Mouse (Mus musculus): Measurements from ENCODE around the gene Nat8f1.
"Not testable (repeated sequence)": the region's sequence is repeated elsewhere in the genome, so short reads cannot be mapped to it uniquely, and the experiment has no call there.

The Nat8f1 gene

DNA sequence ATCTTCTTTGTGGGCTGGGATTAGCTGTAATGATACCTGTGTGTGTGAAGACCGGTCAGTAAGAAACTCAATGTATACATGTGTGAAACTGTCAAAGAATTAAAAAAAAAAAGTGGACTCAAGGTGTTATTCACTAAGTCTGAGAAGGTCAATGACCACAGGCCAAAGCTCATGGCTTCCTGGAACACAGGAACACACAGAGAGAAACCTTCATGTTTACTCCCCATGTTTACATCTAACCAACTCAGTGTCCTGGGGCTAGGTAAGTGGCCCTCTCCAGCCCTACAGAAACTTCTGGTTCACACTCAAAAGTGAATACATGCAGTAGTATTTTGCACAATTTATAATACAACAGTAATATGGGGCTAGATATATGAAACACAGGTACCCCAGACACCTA, 5.8 kb downstream of the Nat8f1 start:
- in situ Hi-C loops (cut with MboI; ENCODE audit: low sequenced_read_pairs), result no loop called here

DNA sequence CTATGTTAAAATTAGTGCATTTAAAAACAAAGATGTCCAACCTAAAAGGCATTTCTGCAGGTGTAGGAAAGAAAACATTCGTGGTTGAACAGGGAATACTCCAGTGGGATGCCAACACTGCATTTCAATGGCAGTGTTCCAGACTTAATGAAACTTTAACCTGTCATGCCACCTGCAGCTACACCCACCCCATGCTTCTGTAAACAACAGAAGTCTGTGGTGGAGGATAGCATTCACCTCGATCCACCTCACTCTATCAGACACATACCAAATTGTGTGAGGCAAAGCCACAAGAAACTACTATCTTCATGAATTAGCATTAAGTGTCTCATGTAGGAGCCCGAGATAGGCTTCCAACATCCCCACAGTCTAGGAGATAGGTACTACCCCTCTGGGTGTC, 7.1 kb downstream of the Nat8f1 start:
- in situ Hi-C loops (cut with MboI; ENCODE audit: low sequenced_read_pairs), result no loop called here

DNA sequence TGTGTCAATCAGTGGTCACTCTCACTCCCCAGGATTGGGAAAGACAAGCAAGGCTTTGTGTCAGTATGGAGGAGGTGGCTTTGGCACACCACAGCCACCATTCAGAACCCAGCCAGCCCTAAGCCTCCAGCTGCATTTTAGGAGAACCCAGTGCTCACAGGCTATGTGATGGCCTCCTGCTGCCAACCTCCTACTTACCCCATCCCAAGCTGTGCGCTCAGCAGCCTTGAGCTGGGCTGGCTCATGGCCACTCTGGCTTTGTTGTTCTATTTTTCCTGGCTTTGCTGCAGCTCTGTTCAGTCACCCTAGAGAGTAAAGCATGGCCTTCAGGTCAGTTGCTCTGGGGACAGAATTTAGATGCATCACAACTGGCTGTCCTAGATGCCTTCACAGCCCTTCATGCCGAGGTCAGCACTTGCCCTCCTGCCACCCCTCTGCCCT, 8.6 kb downstream of the Nat8f1 start:
- in situ Hi-C loops (cut with MboI; ENCODE audit: low sequenced_read_pairs), result not testable (repeated sequence)

DNA sequence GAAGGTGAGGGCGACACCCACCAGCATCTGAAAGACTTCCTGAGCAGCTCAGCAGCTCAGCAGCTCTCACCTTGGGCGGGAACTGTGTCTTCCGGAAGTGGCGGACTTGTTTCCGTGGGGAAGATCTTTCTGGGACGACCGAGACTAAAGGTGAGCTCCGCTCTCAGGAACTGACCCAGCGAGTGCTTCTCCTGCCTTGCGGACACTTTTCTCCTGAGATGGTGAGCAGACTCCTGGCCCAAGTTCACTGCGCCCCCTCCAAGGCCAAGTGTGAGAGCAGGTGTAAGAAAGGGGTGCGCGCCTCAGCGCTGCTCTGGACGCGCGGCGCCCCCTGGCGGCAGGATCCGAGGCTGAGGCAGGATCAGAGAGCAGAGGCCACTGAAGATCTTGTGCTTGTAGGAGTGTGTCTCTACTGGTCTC, 10.8 kb downstream of the Nat8f1 start, which contains the start of gene Nat8f4:
Nat8f4 (minus strand) TSS at position 243 of the 420 bp plus-strand sequence.
- in situ Hi-C loops (cut with MboI; ENCODE audit: low sequenced_read_pairs), result not testable (repeated sequence)

DNA sequence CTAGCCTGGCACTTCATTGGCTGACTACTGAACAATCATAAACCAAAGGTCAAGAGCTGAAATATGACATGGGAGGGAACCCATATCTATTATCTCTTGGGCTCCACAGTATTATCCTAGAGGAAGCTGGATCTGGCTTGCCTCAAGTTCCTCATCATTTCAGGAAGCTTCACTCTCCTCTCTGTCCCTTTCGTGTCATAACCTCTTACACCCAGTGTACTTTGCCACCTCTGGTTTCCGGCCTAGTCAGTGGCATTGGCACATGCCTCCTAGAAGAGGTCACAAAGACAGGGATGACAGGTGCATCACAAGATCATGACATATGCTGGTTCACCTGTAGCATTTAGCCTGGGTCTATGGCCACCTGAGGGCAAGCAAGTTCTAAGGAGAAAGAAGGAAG, 13.2 kb downstream of the Nat8f1 start:
- in situ Hi-C loops (cut with MboI; ENCODE audit: low sequenced_read_pairs), result no loop called here

DNA sequence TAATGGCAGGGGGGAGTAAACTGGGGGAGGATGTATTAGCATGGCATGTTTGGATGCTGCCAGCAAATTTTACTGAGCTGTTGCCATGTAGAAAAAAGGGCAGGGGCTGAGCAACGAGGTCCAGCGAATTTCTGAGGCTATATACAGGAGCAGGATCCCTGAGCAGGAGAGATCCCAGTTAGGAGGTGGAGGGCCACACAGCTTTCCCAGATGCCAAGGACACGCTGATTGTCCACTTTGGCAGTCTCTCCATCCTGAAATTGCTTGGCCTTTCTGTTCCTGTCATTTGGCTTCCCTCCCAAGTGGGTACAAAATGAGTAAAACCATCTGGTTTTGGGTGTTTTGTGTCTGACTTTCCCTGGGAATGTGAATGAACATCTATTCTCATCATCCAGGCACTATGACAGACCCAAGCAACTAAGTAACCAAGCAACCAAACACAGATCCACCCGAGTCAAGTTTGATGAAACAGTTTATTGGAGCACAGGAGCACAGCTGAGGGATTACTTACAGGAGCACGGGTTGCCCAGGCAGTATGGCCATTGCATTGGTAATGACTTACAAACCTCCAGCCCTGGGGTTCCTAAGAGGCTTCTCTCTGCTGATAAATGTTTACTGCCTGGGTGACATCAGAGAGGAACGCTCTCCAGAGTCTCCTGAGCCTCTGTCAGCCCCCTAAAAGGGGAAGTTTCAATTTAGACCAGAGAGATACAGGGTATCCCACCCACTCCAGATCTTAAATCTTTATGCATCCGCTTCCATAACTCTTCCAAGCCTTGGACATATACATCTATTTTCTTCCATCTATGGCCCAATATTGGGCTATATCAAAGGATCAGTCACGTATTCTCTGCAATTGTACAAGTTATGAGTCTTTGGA, 16.7 kb downstream of the Nat8f1 start:
- in situ Hi-C loops (cut with MboI; ENCODE audit: low sequenced_read_pairs), result not testable (repeated sequence)

DNA sequence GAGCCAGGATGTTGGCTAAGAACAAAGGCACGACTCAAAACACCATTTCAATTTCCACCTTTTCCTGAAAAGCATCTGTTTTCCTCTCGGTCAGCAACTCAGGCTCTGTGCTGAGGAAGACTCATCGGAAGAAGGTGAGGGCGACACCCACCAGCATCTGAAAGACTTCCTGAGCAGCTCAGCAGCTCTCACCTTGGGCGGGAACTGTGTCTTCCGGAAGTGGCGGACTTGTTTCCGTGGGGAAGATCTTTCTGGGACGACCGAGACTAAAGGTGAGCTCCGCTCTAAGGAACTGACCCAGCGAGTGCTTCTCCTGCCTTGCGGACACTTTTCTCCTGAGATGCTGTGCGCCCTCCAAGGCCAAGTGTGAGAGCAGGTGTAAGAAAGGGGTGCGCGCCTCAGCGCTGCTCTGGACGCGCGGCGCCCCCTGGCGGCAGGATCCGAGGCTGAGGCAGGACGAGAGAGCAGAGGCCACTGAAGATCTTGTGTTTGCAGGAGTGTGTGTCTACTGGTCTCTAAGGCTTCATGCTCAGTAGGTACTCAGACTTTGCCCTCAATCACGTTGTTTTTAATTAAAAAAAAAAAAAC, 20.3 kb downstream of the Nat8f1 start:
- in situ Hi-C loops (cut with MboI; ENCODE audit: low sequenced_read_pairs), result not testable (repeated sequence)

DNA sequence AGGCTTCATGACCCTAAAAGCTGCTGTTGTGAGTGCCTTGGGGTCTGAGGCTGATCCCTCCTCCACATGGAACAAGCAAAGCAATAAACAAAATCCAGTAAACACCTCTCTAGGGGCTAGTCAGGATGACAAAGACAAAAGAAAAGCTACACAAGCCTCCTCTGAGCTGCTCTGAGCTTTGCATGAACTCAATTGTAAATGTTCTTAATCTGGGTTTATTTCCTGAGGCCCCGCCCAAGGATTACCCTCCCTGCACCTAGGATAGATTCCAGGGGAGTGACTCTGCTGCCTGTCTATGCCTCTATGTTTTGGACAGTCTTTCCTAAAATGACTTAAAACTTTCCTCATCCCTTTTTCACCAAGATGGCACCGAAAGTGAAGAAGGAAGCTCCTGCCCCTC, 26.5 kb downstream of the Nat8f1 start:
- in situ Hi-C loops (cut with MboI; ENCODE audit: low sequenced_read_pairs), result no loop called here

DNA sequence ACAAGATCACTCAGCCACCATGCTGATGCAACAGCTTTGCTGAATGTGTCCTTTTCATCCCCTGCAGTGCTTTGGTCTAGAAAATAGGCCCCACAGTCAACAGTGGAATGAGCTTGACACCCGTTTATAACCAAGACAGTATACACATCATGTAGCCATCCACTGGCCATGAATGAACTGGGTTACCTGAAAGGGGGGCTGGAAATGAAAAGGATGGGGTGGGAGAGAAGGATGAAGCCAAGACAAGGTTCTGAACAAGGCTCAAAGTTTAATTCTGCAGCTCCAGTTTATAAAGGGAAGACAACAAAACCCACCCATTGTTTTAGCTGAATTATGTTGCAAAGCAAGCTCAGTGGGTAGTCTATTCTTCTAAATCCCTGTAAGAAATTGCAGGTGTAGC, 31.2 kb downstream of the Nat8f1 start:
- in situ Hi-C loops (cut with MboI; ENCODE audit: low sequenced_read_pairs), result no loop called here

DNA sequence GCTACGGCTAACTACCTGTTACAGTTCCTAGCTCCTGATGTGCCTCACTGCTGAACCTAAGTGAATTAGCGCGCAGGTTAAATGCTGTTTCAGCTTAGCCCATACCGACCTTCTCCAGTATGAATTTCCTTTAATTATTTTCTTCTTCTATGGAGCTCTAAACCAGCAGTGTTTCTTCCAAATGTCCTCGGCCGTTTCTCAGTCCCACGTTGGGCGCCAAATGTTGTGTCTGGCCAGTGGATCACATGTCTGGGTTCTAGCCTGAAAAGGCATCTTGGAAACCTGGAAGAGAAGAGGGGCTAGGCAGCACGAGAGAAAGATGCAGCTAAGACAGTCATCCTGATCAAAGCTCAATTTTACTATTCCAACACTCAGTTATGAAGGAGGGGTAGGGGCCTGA, 32.2 kb downstream of the Nat8f1 start:
- in situ Hi-C loops (cut with MboI; ENCODE audit: low sequenced_read_pairs), result not testable (repeated sequence)

DNA sequence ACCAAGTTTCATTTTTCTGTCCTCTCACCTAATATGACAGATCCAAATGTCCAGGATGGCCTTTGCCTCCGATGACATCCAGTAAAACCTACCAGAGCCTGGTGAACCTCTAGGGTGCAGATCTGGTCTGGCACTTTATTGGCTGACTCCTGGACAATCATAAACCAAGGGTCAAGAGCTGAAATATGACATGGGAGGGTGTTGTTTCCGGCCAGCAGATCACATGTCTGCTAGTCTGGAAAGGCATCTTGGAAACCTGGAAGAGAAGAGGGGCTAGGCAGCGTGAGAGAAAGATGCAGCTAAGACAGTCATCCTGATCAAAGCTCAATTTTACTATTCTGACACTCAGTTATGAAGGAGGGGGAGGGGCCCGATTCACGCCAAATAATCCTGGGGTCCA, 46.5 kb downstream of the Nat8f1 start, which contains the start of gene Nat8f2:
Nat8f2 (minus strand) TSS at position 153 of the 400 bp plus-strand sequence.
- in situ Hi-C loops (cut with MboI; ENCODE audit: low sequenced_read_pairs), result not testable (repeated sequence)

DNA sequence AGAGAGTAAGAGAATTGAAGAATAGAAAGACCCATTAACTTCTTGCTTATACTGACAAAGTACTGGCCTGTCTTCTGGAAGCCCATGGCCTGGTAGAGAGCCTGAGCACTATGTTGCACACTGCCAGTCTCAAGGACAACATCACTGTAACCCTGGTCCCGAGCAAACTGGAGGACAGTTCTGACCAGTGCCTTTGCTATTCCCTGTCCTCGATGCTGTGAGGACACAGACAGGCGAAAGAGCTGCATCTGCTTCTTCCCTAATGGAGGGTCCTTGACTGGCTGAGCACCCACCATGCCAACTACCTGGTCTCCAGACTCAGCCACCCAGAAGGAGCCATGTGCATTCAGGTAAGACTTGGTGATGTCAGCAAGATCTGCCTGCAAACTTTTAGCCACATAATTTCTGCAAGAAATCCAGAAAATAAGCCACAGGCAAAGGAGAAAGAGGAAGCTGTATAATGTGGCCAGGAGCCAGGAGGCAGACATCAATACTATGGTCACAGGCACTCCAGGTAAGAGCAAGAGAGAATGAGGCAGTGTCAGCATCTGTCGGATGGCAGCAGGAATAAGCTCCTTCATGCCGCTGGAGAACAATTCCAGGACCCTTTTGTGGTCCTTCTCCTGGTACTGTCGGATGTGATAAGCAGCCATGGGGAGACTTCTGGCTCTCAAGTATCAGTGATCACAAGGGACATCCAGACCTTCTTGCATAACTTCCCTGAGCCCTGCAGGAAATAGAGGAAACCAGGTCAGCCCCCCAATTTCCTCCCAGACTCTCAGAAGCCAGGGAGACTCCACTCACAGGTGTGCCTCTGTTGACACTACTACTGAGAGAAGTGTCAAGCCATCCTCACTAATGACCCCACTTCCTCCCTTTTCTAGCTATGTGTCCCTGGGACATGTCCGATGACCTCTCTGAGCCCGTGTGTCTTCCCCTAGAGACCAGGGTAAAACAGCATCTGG, 47.5 kb downstream of the Nat8f1 start:
- in situ Hi-C loops (cut with MboI; ENCODE audit: low sequenced_read_pairs), result no loop called here

DNA sequence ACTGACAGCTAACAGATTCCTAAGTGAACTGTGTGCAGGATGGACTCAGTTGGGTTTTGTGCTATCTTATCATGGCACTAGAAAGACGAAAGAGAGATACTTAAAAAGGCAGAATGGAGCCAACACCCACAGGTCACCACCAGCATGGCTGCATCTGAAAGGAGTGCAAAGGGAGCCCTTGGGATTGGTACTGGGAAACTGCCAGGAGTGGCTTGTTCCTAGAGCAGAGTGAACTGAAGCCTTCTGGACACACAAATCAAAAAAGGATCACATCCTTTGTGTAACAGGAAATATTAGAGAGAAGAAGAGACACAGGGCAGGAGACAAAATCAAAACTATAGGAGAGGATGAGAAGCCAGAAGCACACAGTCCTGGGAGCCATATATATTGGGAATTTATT, 48.5 kb downstream of the Nat8f1 start:
- in situ Hi-C loops (cut with MboI; ENCODE audit: low sequenced_read_pairs), result not testable (repeated sequence)

DNA sequence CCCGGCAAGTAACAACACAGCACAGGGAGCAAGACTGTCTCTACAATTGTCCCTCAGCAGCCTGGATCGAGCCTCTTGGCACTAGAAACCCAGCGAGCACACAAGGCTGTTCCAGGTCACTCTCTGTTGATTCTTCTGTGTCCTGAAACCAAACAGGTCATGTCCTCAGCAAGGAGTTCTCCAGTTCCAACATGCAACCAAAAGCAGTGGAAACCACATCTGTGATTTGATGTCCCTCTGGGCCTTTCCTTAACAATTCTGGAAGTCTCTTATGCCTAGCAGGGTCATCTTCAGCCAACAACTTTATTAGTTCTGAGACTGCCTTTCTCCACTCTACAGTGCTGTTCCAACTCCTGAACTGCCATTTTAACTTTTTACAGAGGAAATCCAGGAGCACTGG, 49.3 kb downstream of the Nat8f1 start:
- in situ Hi-C loops (cut with MboI; ENCODE audit: low sequenced_read_pairs), result not testable (repeated sequence)

DNA sequence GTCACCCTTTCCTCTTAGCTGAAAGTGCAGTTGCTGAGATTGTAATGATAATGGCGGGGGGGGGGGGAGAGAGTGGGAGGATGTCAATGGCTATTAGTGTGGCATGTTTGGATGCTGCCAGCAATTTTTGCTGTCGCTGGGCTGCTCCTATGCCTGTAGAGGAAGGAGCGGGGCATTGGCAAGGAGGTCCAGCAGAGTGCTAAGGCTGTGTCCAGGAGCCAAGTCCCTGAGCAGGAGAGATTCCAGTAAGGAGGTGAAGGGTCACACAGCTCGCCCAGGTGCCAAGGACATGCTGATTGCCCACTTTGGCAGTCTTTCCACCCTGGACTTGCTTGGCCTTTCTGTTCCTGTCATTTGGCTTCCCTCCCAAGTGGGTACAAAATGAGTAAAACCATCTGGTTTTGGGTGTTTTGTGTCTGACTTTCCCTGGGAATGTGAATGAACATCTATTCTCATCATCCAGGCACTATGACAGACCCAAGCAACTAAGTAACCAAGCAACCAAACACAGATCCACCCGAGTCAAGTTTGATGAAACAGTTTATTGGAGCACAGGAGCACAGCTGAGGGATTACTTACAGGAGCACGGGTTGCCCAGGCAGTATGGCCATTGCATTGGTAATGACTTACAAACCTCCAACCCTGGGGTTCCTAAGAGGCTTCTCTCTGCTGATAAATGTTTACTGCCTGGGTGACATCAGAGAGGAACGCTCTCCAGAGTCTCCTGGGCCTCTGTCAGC, 50.4 kb downstream of the Nat8f1 start:
- in situ Hi-C loops (cut with MboI; ENCODE audit: low sequenced_read_pairs), result not testable (repeated sequence)

DNA sequence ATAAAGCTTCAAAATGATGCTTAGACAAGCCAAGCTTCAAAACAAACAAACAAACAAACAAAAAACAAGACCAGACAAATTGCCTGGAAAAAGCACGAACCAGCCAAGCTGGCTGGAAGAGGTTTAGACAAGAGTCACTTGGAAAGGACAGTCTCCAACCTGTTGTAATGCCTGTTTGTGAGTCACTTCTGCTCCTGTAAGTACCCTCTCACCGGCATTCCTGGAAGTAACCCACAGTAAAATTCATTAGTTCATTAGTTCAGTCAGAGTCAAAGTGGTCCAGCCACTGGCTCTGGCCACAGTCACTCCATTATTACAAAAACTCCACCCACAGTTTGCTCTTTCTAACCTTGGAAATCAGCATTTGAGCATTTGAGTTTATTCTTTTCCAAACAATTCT, 51.6 kb downstream of the Nat8f1 start:
- in situ Hi-C loops (cut with MboI; ENCODE audit: low sequenced_read_pairs), result no loop called here

DNA sequence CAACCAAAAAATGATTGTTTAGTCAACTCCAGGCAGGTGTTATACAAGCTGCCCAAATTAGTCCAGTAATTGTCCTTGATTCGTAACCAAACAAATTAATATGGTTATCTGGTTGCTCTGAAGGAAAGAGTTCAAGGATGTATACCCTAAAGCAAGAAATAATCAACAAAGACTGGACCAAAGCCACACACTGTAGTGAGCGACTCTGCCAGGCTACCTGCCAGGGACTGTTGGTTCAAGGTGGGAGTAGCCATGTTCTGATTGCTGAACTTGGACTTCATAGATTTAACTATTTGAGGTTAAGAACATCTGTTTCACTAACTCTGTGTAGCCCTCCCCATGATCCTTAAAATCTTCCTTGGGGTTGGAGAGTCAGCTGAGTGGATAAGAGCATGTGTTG, 52.4 kb downstream of the Nat8f1 start:
- in situ Hi-C loops (cut with MboI; ENCODE audit: low sequenced_read_pairs), result no loop called here

DNA sequence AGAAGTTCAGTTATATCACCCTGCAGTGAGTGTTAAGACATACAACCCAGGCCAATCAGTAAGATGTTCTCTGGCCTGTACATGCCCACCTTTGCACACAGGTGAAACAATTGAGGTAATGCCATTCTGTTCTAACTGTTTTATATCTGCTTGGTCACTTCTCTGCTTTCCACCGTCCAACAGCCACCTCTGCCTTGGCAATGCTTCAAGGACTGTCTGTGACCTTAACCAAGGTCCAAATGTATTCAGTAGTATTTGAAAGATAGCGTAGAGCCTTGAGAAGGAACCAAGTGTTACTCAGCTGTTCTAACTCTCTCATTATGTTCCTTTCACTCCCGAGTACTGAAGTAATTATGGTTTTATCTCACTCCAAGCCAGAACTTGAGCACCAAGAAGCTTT, 52.9 kb downstream of the Nat8f1 start:
- in situ Hi-C loops (cut with MboI; ENCODE audit: low sequenced_read_pairs), result no loop called here

DNA sequence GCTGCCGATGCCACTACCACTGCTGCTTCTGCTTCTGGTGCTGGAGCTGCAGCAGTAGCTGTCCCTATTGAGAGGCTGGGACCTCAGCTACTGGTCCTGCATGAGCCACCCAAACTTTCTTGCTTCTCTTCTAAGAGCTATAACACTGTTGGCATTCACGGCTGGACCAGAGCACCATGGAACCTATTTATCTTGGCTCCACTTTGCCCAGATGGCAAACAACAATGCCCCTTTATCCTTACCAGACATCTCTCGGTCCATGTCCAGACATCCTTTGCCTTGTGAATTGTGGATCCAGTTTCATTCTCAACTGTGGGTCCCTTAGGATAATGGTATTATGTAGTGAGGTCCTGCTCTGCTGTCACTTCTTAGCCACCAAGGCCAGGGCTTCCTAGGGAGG, 54.2 kb downstream of the Nat8f1 start:
- in situ Hi-C loops (cut with MboI; ENCODE audit: low sequenced_read_pairs), result no loop called here
